Mouse (Mus musculus): Measurements from ENCODE around the gene Bend6.

DNA sequence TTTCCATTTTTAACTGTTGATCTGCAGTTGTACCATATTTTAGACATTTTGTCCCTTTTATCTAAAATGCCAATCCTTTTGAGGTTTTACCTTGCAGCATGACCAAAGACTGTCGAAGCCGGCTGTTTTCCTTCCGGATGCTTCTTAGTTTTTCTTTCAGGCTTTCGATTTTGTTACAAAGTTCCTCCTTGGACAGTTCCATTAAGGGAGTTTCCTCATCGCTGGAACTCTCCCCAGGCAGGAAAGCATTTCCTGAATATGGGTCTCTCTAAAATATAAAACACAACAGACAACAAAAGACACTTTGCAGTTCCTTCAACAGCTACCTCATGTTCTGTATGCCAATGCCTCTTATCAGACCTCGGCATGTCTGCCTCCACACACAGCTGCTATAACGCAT is 29.4 kb downstream of the Bend6 start:
- no peak for TF ChIP-seq CTCF (IDR thresholded peaks at IDR 0.05; ENCODE audit: low read depth, low read length)
- TF ChIP-seq POLR2A (IDR thresholded peaks at IDR 0.05; ENCODE audit: borderline replicate concordance, low read depth, low read length) = no peak
